9 mouse cellular contexts compared by ENCODE assay signal in genomic region chr19:6531011-6531631, GRCm38 (mm10). TPM values are rescaled to one million over a fixed set of nuclear protein-coding genes. Genes with fewer than 3 reads are reported as not detected.
A peak's percentile ranks its signal among the peaks of the same experiment; 100 is the strongest.
DNase-seq lines count a peak whose midpoint lies in the region; ATAC-seq lines count a peak whose summit lies in the region.
"Had no signal": no experiment of that assay in that cellular context is flagged by ENCODE, and none has a peak within 500 bp of the region (broad histone marks: within the 10 kb centered on the region; RNA-seq: fewer than 3 reads in every experiment).

No protein-coding gene starts in this region.

- ATAC-seq in heart, embryonic 13.5 days (ENCODE audit: extremely low read depth, insufficient number of reproducible peaks, low FRiP score, low TSS enrichment): no peak
- no peak for ATAC-seq in midbrain, embryonic 13.5 days
- no peak for ATAC-seq in monocyte, adult 5-6 weeks (replicated peaks; ENCODE audit: insufficient number of reproducible peaks, low FRiP score, low TSS enrichment, poor library complexity, severe bottlenecking)

- H3K36me3 ChIP-seq in heart, embryonic 13.5 days: no peaks in the 10 kb centered on the region
- H3K36me3 ChIP-seq in midbrain, embryonic 13.5 days: peaks cover 30% of the 10 kb centered on the region

- no peaks in the 10 kb centered on the region for H3K9me3 ChIP-seq in heart, embryonic 13.5 days
- no peaks in the 10 kb centered on the region for H3K9me3 ChIP-seq in midbrain, embryonic 13.5 days

- DNase-seq in kidney, adult 8-10 months: peak; percentile 13 to 31
- DNase-seq in kidney, adult 11 months: no peak
- peak; percentile 65 for DNase-seq in kidney, postnatal 14 days
- DNase-seq in frontal cortex, postnatal 10 days (ENCODE audit: low spot score in 2 of 2): no peak

- WGBS in heart, embryonic 13.5 days: under 1% methylated on average over 53 of the region's 56 CpGs
- WGBS in midbrain, embryonic 13.5 days: 2% methylated on average over 43 of the region's 56 CpGs

- H3K27ac ChIP-seq in brown adipose tissue, adult 24 weeks (replicated peaks; ENCODE audit: low read depth, low read length): peak overlapping the region; percentile 56
- H3K27ac ChIP-seq in heart, embryonic 13.5 days (replicated peaks): no peak overlapping the region
- H3K27ac ChIP-seq in midbrain, embryonic 13.5 days: peak overlapping the region; percentile 78

- H3K4me2 ChIP-seq in heart, embryonic 13.5 days: peak overlapping the region; percentile 83
- peak overlapping the region; percentile 65 for H3K4me2 ChIP-seq in midbrain, embryonic 13.5 days (replicated peaks)

- H3K27me3 ChIP-seq in heart, embryonic 13.5 days (replicated peaks): peaks cover 80% of the 10 kb centered on the region
- H3K27me3 ChIP-seq in midbrain, embryonic 13.5 days: no peaks in the 10 kb centered on the region

- no peaks in the 10 kb centered on the region; the same call in 1 of the 2 replicates for H3K4me1 ChIP-seq in brown adipose tissue, adult 24 weeks (ENCODE audit: control insufficient read depth, insufficient read depth, insufficient read length, low read length)
- peaks cover 23% of the 10 kb centered on the region for H3K4me1 ChIP-seq in heart, embryonic 13.5 days
- H3K4me1 ChIP-seq in midbrain, embryonic 13.5 days (replicated peaks): peaks cover 59% of the 10 kb centered on the region

- H3K9ac ChIP-seq in heart, embryonic 13.5 days: peak overlapping the region; percentile 75
- peak overlapping the region; percentile 69 for H3K9ac ChIP-seq in midbrain, embryonic 13.5 days (replicated peaks)

- peak overlapping the region; percentile 65 for H3K4me3 ChIP-seq in brown adipose tissue, adult 24 weeks (ENCODE audit: insufficient read depth, low read depth, low read length)
- peak overlapping the region; percentile 55 for H3K4me3 ChIP-seq in heart, embryonic 13.5 days
- H3K4me3 ChIP-seq in midbrain, embryonic 13.5 days (replicated peaks): peak overlapping the region; percentile 39

RNA-seq across cellular contexts. Expression of gene Slc22a12, which starts 11.7 kb away (rescaled TPM):
- polyA plus RNA-seq in brown adipose tissue, adult 24 weeks (2012; ENCODE audit: insufficient read depth, insufficient read length, missing spikeins): 2.3 TPM in 1 of 2 replicates, not detected in the other
- not detected in 2 replicates for polyA plus RNA-seq in heart, embryonic 13.5 days (2015; fragmentation: Nextera tagmentation; extraction: Ambion mirVana)
- 0.19 TPM in 1 of 2 replicates, not detected in the other for polyA plus RNA-seq in midbrain, embryonic 13.5 days (2015; fragmentation: Nextera tagmentation; extraction: Ambion mirVana)
- total RNA-seq in monocyte, adult 5-6 weeks (2017): not detected in 3 replicates
- total RNA-seq: MEL had no signal

Comparison
In these comparisons a context has a peak if more than half of its experiments do, and no peak if none do; other contexts are left out.
1. DNase-seq: peak in kidney, adult 8-10 months (2 of 2) and kidney, postnatal 14 days (single experiment); none in kidney, adult 11 months (single experiment) and frontal cortex, postnatal 10 days (0 of 2).
2. Peak in every context shown above with its lines, with median percentiles within 50 percentile points of each other: H3K4me3 ChIP-seq.